Mouse (Mus musculus) erythroblast, embryonic 14.5 days (primary cell): ENCODE results near the gene Epha4. TPM values are rescaled to one million over a fixed set of nuclear protein-coding genes. Genes with fewer than 3 reads are reported as not detected.

Experiments used
- H3K27me3 ChIP-seq: 2 replicates; pipeline ENCODE4 v1.6.1; 2012; ENCODE audit warnings: inconsistent platforms; ENCODE audit not compliant: control insufficient read depth
- H3K36me3 ChIP-seq: 2 replicates; pipeline ENCODE4 v1.6.1; 2012; ENCODE audit warnings: mild to moderate bottlenecking, inconsistent platforms; ENCODE audit not compliant: control insufficient read depth
- H3K4me1 ChIP-seq: 2 replicates; pipeline ENCODE4 v1.6.1; 2012; ENCODE audit warnings: inconsistent platforms; ENCODE audit not compliant: control insufficient read depth
- H3K4me3 ChIP-seq: replicated peaks from 2 replicates; pipeline ENCODE3; 2012; ENCODE audit warnings: moderate library complexity, mild to moderate bottlenecking, inconsistent platforms
- H3K9me3 ChIP-seq: 2 replicates; pipeline ENCODE4 v1.6.1; 2012; ENCODE audit warnings: low read length, inconsistent platforms, mixed read lengths; ENCODE audit not compliant: control insufficient read depth
- GATA1 ChIP-seq: IDR thresholded peaks from 2 replicates; pipeline ENCODE4 v1.6.1; 2012; ENCODE audit warnings: low read length, inconsistent platforms, mixed read lengths
- TAL1 ChIP-seq: IDR thresholded peaks from 3 replicates; pipeline ENCODE4 v1.6.1; 2012; ENCODE audit warnings: low read length, inconsistent platforms, mixed read lengths
- polyA plus RNA-seq: library from polyadenylated mRNA; stranded (reverse); fragments of >175 nt; gene quantifications from 2 replicates; pipeline ENCODE4 v1.2.3, GENCODE M21; 2012

The Epha4 gene
- polyA plus RNA-seq, 1 experiment: not detected

GRCm38 (mm10) chr1:77338346-77338745, 176.5 kb downstream of the Epha4 start:
- Histone ChIP-seq H3K9me3 (no peaks in the 10 kb centered on the region), H3K27me3 (no peaks in the 10 kb centered on the region)

GRCm38 (mm10) chr1:77336937-77337336, 178.0 kb downstream of the Epha4 start:
- no peaks in the 10 kb centered on the region for H3K9me3 ChIP-seq
- H3K4me1 ChIP-seq: no peaks in the 10 kb centered on the region
- no peak overlapping the region for H3K4me3 ChIP-seq
- TF ChIP-seq TAL1 (no peak), GATA1 (no peak)
- peaks cover 2% of the 10 kb centered on the region; the same call in 1 of the 2 replicates for H3K27me3 ChIP-seq
- no peaks in the 10 kb centered on the region for H3K36me3 ChIP-seq

More at GRCm38 (mm10) chr1:77338346-77338745, 176.5 kb downstream of the Epha4 start:
- H3K4me3 ChIP-seq: no peak overlapping the region
- H3K4me1 ChIP-seq: no peaks in the 10 kb centered on the region
- no peak for TF ChIP-seq TAL1
- no peak for TF ChIP-seq GATA1
- no peaks in the 10 kb centered on the region for H3K36me3 ChIP-seq

DNA sequence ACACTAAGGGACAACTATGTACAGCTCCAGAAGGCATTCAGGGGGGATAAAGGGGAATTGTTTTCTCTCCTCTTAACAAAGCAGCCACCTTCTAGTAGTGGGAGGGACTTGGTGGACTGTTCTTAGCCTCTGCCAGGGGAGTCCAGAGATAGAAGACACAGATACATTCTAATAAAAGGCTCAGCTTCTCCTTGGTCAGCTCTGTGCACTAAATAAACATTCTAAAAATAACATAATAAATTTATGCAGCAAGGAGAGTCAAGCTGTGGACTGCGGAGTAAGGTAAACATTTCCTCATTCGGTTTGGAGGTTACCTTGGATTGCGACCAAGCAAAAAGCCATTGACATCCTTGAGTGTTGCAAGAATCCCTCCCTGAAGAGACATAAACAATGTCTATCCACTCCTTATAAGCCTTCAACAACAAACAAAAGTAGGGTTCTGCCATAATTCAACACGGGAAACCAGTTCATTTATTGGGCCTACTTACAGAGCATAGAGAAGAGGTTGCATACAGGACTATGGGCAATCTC, 196.2 kb downstream of the Epha4 start:
- Histone ChIP-seq H3K4me3 (no peak overlapping the region), H3K4me1 (no peaks in the 10 kb centered on the region), H3K9me3 (no peaks in the 10 kb centered on the region), H3K27me3 (no peaks in the 10 kb centered on the region), H3K36me3 (no peaks in the 10 kb centered on the region)
- no peak for TF ChIP-seq GATA1
- TF ChIP-seq TAL1: no peak
